Mouse (Mus musculus) erythroblast, embryonic 14.5 days (primary cell): ENCODE measurements around the gene Prmt8.

Experiments used
- GATA1 ChIP-seq: IDR thresholded peaks from 2 replicates; pipeline ENCODE4 v1.6.1; 2012; ENCODE audit warnings: low read length, inconsistent platforms, mixed read lengths
- TAL1 ChIP-seq: IDR thresholded peaks from 3 replicates; pipeline ENCODE4 v1.6.1; 2012; ENCODE audit warnings: low read length, inconsistent platforms, mixed read lengths

GRCm38 (mm10) chr6:127714906-127715305 is 54.4 kb downstream of the Prmt8 start:
- no peak for TF ChIP-seq TAL1
- TF ChIP-seq GATA1, result no peak
